Mouse (Mus musculus) heart, postnatal 4 days (tissue): ENCODE results near the gene Sp2. TPM values are rescaled to one million over a fixed set of nuclear protein-coding genes. Genes with fewer than 3 reads are reported as not detected.
A peak's percentile ranks its signal among the peaks of the same experiment; 100 is the strongest.

ENCODE experiments used
- DNase-seq: peaks from one replicate; pipeline ENCODE4 v3.0.0; 2021
- total RNA-seq, 2 experiments: library from RNA; stranded (reverse); gene quantifications; 2 replicates each; pipeline ENCODE4 v1.2.3; 2021

Sp2 gene
- total RNA-seq: 10 to 100 TPM; 18.8 to 19.3 TPM

DNA sequence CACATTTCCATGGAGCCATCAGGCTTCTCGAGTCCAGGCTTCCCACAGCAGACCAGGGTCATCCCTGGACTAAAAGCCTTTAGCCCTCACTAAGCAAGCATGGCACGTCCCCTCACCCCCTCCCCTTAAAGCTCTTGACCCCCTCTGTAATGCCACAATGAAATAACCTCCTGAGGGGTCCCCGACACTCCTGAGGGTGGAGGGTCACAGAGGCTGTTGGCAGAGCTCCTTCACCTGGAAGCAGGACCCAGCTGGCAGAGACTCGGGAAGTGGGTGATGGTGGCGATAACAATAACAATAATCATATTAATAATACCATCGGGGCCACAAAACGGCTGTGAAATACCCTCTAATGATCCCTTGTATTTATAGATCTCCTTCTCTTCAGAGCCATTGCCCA is at the start of gene Sp2:
Gene Sp2 (minus strand): TSS at position 101 of the 400 bp plus-strand sequence.
- DNase-seq: no peak

- no peak for DNase-seq
Measured at GRCm38 (mm10) chr11:97032499-97032898, 49.7 kb upstream of the Sp2 start.

DNA sequence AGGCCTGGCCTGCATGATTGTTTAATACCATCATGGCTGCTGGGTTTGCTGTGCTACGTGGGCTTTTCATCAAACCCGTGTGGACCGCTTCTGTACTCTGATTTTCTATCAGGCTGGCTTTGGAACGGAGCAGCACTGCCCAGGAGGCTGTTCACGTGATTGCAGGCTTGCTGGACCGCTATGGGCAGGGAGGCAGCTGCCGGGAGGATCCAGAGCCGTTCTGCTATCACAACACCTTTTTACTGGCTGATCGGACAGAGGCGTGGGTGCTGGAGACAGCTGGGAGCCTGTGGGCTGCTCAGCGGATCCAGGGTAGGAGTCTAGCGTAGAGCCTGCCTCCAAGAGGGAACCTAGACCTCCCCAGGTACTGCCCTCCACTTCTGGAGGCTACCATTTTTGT is 49.2 kb upstream of the Sp2 start:
- no peak for DNase-seq

DNA sequence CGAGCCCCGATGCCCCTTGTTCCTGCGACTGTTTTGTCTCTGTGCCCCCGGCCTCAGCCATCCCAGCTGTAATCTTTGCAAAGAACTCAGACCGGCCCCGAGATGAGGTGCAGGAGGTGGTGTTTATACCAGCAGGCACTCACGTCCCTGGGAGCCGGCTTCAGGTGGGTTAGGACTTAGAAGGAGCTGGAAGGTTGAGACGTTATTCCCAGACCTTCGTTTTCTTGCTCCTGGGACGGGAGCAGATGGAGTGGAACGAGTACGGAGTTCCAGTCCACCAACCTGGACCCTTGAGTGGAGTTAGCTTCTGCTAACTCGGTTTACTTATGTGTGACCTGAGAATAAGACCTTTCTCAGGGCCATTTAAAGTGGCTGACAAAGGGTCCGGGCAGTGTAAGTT is 47.7 kb upstream of the Sp2 start:
- DNase-seq: no peak

GRCm38 (mm10) chr11:97029686-97030417 is 47.1 kb upstream of the Sp2 start, which contains the start of gene Scrn2:
Scrn2 (plus strand) TSS chr11:97029938.
- DNase-seq: peak; percentile 86

GRCm38 (mm10) chr11:97025721-97026344 is 43.1 kb upstream of the Sp2 start:
- peak; percentile 93 for DNase-seq

GRCm38 (mm10) chr11:97024977-97025376 is 42.2 kb upstream of the Sp2 start:
- DNase-seq: no peak

DNA sequence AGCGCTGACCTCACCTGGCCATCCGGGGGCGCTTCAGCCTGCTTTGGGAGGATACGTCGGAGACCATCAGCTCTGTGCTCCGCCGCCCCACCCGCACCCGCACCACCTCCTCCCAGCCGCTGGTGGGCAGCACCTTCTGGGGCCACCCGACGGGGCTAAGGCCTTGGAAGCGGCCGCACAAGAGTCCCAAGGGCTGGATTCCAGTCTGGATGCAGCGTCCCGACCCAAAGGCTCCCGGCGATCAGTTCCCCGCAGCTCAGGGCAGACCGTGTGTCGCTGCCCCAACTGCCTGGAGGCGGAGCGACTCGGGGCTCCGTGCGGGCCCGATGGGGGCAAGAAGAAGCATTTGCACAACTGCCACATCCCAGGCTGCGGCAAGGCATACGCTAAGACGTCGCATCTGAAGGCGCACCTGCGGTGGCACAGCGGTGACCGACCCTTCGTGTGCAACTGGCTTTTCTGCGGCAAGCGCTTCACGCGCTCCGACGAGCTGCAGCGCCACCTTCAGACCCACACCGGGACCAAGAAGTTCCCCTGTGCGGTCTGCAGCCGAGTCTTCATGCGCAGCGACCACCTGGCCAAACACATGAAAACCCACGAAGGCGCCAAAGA is 39.2 kb upstream of the Sp2 start:
- peak; percentile 82 for DNase-seq

- DNase-seq: no peak
Measured at GRCm38 (mm10) chr11:97021121-97021765, 38.5 kb upstream of the Sp2 start.

DNA sequence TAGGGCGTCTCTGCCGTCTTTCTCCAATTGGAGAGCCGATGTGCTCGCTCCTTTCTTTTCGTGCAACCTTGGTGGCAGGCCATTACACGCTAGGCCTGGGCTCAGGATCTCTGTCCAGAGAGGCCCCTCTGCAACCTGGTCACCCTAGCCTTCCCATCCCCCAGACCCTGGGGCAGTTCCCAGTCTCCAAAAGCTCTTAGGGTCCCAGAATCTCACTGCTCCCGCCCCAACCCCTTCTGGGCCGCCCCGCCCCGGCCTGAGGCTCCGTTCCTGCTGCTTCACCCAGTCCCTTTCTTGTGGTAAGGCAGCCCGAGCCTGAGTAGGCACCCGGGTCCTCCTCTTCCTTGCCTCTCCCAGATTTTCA is 36.6 kb upstream of the Sp2 start:
- DNase-seq: no peak

DNA sequence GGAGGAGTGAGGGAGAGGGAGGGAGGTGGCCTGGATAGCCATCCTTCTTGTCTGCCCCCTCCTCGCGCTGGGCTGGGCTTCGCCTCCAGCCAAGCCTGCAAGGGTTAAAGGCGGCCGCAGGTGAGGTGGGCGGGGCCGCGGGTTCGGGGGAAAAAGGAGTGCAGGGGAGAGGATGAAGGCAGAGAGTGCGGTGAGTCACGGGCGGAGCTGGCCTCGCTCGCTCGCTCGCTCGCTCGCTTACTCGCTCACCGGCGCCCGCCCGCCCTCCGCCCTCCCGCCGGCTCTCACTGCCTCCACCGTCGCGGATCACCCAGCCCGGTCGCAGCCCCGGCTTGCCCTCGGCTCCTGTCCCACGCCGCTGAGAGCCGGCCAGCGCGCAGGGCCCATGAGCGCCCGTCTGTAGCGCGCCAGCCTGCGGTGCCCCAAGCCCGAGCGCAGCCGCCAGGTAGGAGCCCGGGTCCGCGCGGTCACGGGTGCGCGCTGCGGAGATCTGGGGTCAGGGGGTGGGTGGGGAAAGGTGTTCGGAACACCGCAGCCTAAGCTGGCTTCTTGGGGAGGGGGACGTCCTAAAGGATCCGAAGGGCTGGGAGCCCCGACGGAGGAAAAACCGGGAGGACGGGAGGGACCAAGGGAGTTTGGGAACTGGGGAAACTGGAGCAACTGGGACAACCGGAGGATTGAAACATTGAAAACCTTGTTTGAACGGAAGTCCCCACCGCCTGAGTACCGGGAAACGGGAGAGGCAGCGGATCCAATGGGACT is 36.0 kb upstream of the Sp2 start:
- DNase-seq: no peak

GRCm38 (mm10) chr11:97017696-97018582 is 35.2 kb upstream of the Sp2 start:
- DNase-seq: no peak

DNA sequence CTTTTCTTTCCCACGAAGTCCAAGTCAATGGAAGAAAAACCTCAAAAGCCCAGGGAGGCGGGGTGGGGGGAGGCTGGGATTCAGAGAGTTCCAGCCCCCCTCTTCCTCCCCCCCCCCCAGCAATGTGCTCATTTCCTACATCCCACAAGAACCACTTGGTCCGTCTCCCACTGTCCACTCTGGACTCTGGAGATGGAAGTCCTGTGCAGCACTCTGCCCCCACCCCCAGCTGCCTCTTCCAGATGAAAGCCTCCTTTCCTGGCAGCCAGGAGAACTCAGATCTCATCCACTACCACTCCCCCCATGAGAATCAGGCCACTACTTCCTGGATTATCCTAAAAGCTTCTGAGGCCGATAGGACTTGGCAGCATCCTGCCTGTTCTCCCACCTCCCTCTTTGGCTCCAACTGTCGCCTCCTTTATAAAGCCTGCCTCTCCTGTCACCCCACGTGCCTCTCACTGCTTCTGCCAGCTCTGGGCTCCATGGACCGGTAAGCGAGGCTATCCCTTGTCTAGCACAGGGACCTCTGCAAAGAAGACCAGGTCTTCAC is 30.4 kb upstream of the Sp2 start, which contains the start of gene Sp6:
Gene Sp6 (plus strand): TSS at position 274 of the 550 bp plus-strand sequence.
- no peak for DNase-seq

- DNase-seq: no peak
Measured at GRCm38 (mm10) chr11:97009198-97009790, 26.5 kb upstream of the Sp2 start.

- DNase-seq: no peak
Measured at GRCm38 (mm10) chr11:97007093-97007794, 24.5 kb upstream of the Sp2 start.

DNA sequence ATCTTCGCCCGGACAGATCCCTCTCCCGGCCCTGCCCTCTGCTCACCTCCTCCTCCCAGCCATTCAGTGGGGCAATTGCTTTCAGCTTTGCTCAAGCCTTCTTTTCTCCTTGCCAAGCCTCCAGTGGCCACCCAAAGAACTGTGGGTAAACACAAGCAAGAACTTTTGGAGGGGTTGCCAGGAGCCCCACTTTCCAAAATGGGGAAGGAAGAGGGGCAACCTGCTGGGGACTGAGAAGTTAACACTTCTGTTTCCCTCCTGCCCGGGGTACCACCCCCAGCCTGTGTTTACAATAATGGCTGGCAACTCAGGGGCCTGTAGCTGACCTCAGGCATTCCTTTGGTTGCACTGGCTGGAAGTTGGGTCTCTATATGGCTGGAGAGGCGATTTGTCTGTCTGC is 20.4 kb upstream of the Sp2 start:
- no peak for DNase-seq

GRCm38 (mm10) chr11:96997380-96997956 is 14.7 kb upstream of the Sp2 start:
- DNase-seq: peak; percentile 54

DNA sequence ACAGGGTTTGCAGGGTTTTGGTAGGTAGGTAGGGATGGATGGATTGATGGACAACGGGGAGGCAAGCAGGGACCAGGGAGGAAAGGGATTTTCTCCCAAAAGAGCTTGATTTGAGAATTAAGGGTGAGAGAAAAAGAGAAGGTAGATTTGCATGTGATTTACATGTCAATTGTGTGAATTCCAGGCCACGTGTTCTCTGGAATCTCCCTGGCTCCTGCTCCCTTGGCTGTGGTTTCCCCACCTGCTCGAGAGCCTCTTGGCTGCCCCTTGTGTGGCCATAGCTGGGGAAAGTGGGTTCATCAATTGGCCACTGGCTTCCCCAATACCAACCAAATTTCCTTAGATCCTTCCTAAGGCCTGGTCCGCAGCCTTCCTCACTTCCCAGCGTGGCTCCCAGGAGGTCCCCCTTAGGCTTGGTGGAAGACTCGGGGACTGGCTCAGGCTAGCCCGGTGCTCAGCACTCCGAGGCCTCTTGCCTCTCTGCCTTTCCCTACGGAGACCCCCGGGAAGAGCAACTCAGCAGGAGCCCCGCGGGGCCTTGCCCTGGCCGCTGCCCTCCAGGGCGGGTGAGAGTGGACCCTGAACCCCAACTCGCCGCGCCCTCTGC is 14.1 kb upstream of the Sp2 start:
- DNase-seq: no peak
